Mouse (Mus musculus): ENCODE results near the gene Tex21. TPM values are rescaled to one million over a fixed set of nuclear protein-coding genes. Genes with fewer than 3 reads are reported as not detected.

The Tex21 gene
- polyA plus RNA-seq (2014; fragmentation: Illumina TruSeq; extraction: RNeasy Lipid Tissue Mini Kit (QIAGEN cat#74804); ENCODE audit: low read depth, low replicate concordance): not detected

DNA sequence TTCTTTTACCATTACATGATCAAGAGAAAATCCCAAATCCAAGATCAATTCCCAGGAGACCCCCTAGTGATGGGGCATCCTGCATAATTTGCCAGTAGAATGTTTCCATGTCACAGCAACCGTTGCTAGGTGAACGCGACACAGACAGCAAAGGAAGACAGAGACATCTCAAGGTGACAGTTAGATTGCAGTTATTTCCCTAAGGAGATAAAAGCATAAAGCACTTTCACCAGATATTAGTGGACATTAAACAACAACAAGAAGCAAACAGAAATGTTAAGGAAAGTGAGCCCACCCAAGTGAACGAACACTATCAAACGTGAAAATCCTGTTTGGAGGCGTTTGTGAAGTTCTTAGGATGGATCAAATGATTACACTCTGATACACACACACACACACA, at the start of gene Tex21:
Gene Tex21 (minus strand): TSS at position 101 of the 400 bp plus-strand sequence.

GRCm38 (mm10) chr12:76254725-76255498, 8.4 kb upstream of the Tex21 start, which contains the start of gene Mthfd1:
Gene Mthfd1 (plus strand): TSS chr12:76255298.

GRCm38 (mm10) chr12:76177000-76177863, 69.3 kb downstream of the Tex21 start, which contains the start of gene Esr2:
Gene Esr2 (minus strand): TSS chr12:76177259.

Other genes starting within 250 kb of the Tex21 start
- gene Esr2, start 69.5 kb downstream of the Tex21 start, polyA plus RNA-seq (2014; fragmentation: Illumina TruSeq; extraction: RNeasy Lipid Tissue Mini Kit (QIAGEN cat#74804); ENCODE audit: low read depth, low replicate concordance): 0.12 TPM
- gene Mthfd1, start 8.6 kb upstream of the Tex21 start, polyA plus RNA-seq (2014; fragmentation: Illumina TruSeq; extraction: RNeasy Lipid Tissue Mini Kit (QIAGEN cat#74804); ENCODE audit: low read depth, low replicate concordance): 102 TPM
- 0.40 TPM for gene Akap5, start 78.1 kb upstream of the Tex21 start, polyA plus RNA-seq (2014; fragmentation: Illumina TruSeq; extraction: RNeasy Lipid Tissue Mini Kit (QIAGEN cat#74804); ENCODE audit: low read depth, low replicate concordance)
- 14.6 TPM for gene Zbtb25, start 122.9 kb upstream of the Tex21 start, polyA plus RNA-seq (2014; fragmentation: Illumina TruSeq; extraction: RNeasy Lipid Tissue Mini Kit (QIAGEN cat#74804); ENCODE audit: low read depth, low replicate concordance)
- 8.0 TPM for gene Zbtb1, start 123.5 kb upstream of the Tex21 start, polyA plus RNA-seq (2014; fragmentation: Illumina TruSeq; extraction: RNeasy Lipid Tissue Mini Kit (QIAGEN cat#74804); ENCODE audit: low read depth, low replicate concordance)
- 5.1 TPM for gene Hspa2, start 157.4 kb upstream of the Tex21 start, polyA plus RNA-seq (2014; fragmentation: Illumina TruSeq; extraction: RNeasy Lipid Tissue Mini Kit (QIAGEN cat#74804); ENCODE audit: low read depth, low replicate concordance)
- gene Ppp1r36, start 170.8 kb upstream of the Tex21 start, polyA plus RNA-seq (2014; fragmentation: Illumina TruSeq; extraction: RNeasy Lipid Tissue Mini Kit (QIAGEN cat#74804); ENCODE audit: low read depth, low replicate concordance): 0.49 TPM